Mouse (Mus musculus): ENCODE measurements around the gene Jrkl. TPM values are rescaled to one million over a fixed set of nuclear protein-coding genes. Genes with fewer than 3 reads are reported as not detected.

Gene Jrkl
- total and polyA plus RNA-seq, 3 experiments, result 2.4 to 3.7 (median 2.5) TPM

GRCm38 (mm10) chr9:13251251-13251650 is 5.6 kb upstream of the Jrkl start:
- no peak overlapping the region for H3K9ac ChIP-seq (ENCODE audit: insufficient read depth, low read depth)
- DNase-seq (ENCODE audit: extremely low read depth), result no peak
- dilution Hi-C loops (cut with MboI; ENCODE audit: extremely low pct_ligation_motif_present, extremely low pct_unique_long_range_greater_than_20kb, low sequenced_read_pairs), result no loop called here

GRCm38 (mm10) chr9:13248104-13248503 is 2.5 kb upstream of the Jrkl start:
- TF ChIP-seq ELF1 (IDR thresholded peaks at IDR 0.05; ENCODE audit: low read depth, low read length) (no peak), RCOR1 (conservative IDR thresholded peaks at IDR 0.05; ENCODE audit: low read depth, low read length) (no peak), MXI1 (IDR thresholded peaks at IDR 0.05; ENCODE audit: low read depth, low read length) (no peak), E2F4 (IDR thresholded peaks at IDR 0.05; ENCODE audit: insufficient replicate concordance, low read depth, low read length) (no peak), BHLHE40 (IDR thresholded peaks at IDR 0.05; ENCODE audit: low read depth, low read length) (no peak), JUN (IDR thresholded peaks at IDR 0.05; ENCODE audit: insufficient read depth, low read depth, low read length) (no peak), PAX5 (IDR thresholded peaks at IDR 0.05; ENCODE audit: low read length) (no peak), MAZ (IDR thresholded peaks at IDR 0.05; ENCODE audit: low read depth, low read length) (no peak), ETS1 (conservative IDR thresholded peaks at IDR 0.05; ENCODE audit: low read depth, low read length) (no peak), POLR2A (IDR thresholded peaks at IDR 0.05; ENCODE audit: low read depth, low read length) (no peak), TBP (conservative IDR thresholded peaks at IDR 0.05; ENCODE audit: low read depth, low read length) (no peak), ZMIZ1 (IDR thresholded peaks at IDR 0.05; ENCODE audit: low read depth, low read length) (no peak), UBTF (IDR thresholded peaks at IDR 0.05; ENCODE audit: low read depth, low read length) (no peak), CHD1 (IDR thresholded peaks at IDR 0.05; ENCODE audit: low read depth, low read length) (no peak)
- Histone ChIP-seq H3K27me3 (replicated peaks) (no peaks in the 10 kb centered on the region), H3K79me2 (replicated peaks; ENCODE audit: control insufficient read depth, extremely low read depth, insufficient read depth, poor library complexity, severe bottlenecking) (peaks cover 13% of the 10 kb centered on the region), H3K9ac (ENCODE audit: insufficient read depth, low read depth) (no peak overlapping the region), H3K4me3 (replicated peaks in 1 of 3; ENCODE audit: low read depth in 2 of 3, low read length in 2 of 3, poor library complexity in 1 of 3) (peak overlapping the region in 1 of 3 experiments; percentile 20), H3K4me2 (ENCODE audit: insufficient read depth, low read depth, poor library complexity, severe bottlenecking) (no peak overlapping the region), H3K36me3 (replicated peaks in 1 of 2; ENCODE audit: control insufficient read depth in 1 of 2, insufficient read depth in 1 of 2, low read length in 1 of 2) (peaks cover 3 to 7% of the 10 kb centered on the region in 2 experiments), H3K9me3 (replicated peaks; ENCODE audit: low read length) (no peaks in the 10 kb centered on the region), H3K4me1 (ENCODE audit: control insufficient read depth in 1 of 2, insufficient read depth in 2 of 2) (peaks cover 0 to 11% of the 10 kb centered on the region in 2 experiments; a peak in 1 of 4 replicates), H3K27ac (ENCODE audit: insufficient read depth, low read depth) (no peak overlapping the region)
- no peak for DNase-seq (ENCODE audit: extremely low read depth)
- dilution Hi-C loops (cut with MboI; ENCODE audit: extremely low pct_ligation_motif_present, extremely low pct_unique_long_range_greater_than_20kb, low sequenced_read_pairs), result no loop called here
- in situ Hi-C loops (cut with MboI; ENCODE audit: low pct_ligation_motif_present, low pct_unique_long_range_greater_than_20kb, low sequenced_read_pairs), result no loop called here

More at GRCm38 (mm10) chr9:13251251-13251650, 5.6 kb upstream of the Jrkl start:
- H3K27me3 ChIP-seq (replicated peaks), result no peaks in the 10 kb centered on the region
- in situ Hi-C loops (cut with MboI; ENCODE audit: low pct_ligation_motif_present, low pct_unique_long_range_greater_than_20kb, low sequenced_read_pairs), result no loop called here
- H3K4me2 ChIP-seq (ENCODE audit: insufficient read depth, low read depth, poor library complexity, severe bottlenecking), result no peak overlapping the region
- H3K4me3 ChIP-seq (replicated peaks in 1 of 3; ENCODE audit: low read depth in 2 of 3, low read length in 2 of 3, poor library complexity in 1 of 3), result no peak overlapping the region
- H3K79me2 ChIP-seq (replicated peaks; ENCODE audit: control insufficient read depth, extremely low read depth, insufficient read depth, poor library complexity, severe bottlenecking), result no peaks in the 10 kb centered on the region
- no peak overlapping the region for H3K27ac ChIP-seq (ENCODE audit: insufficient read depth, low read depth)
- TF ChIP-seq NRF1 (IDR thresholded peaks at IDR 0.05; ENCODE audit: low read depth, low read length) (no peak), NELFE (IDR thresholded peaks at IDR 0.05; ENCODE audit: low read depth, low read length) (no peak), CTCF (conservative IDR thresholded peaks at IDR 0.05 in 1 of 2, IDR thresholded peaks at IDR 0.05 in 1 of 2; ENCODE audit: low read depth in 2 of 2, low read length in 2 of 2) (no peak), TCF12 (IDR thresholded peaks at IDR 0.05; ENCODE audit: low read depth, low read length) (no peak), MAFK (IDR thresholded peaks at IDR 0.05; ENCODE audit: insufficient replicate concordance, low read length) (no peak), MAX (IDR thresholded peaks at IDR 0.05; ENCODE audit: low read length) (no peak), UBTF (IDR thresholded peaks at IDR 0.05; ENCODE audit: low read depth, low read length) (no peak), JUN (IDR thresholded peaks at IDR 0.05; ENCODE audit: insufficient read depth, low read depth, low read length) (no peak), CHD1 (IDR thresholded peaks at IDR 0.05; ENCODE audit: low read depth, low read length) (no peak), MXI1 (IDR thresholded peaks at IDR 0.05; ENCODE audit: low read depth, low read length) (no peak), EP300 (IDR thresholded peaks at IDR 0.05; ENCODE audit: low read length) (no peak), ZMIZ1 (IDR thresholded peaks at IDR 0.05; ENCODE audit: low read depth, low read length) (no peak), SIN3A (IDR thresholded peaks at IDR 0.05; ENCODE audit: low read length) (no peak), IRF4 (IDR thresholded peaks at IDR 0.05; ENCODE audit: low read depth, low read length) (no peak), ELF1 (IDR thresholded peaks at IDR 0.05; ENCODE audit: low read depth, low read length) (no peak), TBP (conservative IDR thresholded peaks at IDR 0.05; ENCODE audit: low read depth, low read length) (no peak), POLR2AphosphoS2 (IDR thresholded peaks at IDR 0.05; ENCODE audit: low read depth, low read length) (no peak)
- H3K36me3 ChIP-seq (replicated peaks in 1 of 2; ENCODE audit: control insufficient read depth in 1 of 2, insufficient read depth in 1 of 2, low read length in 1 of 2), result peaks cover 8 to 15% of the 10 kb centered on the region in 2 experiments
- H3K9me3 ChIP-seq (replicated peaks; ENCODE audit: low read length), result no peaks in the 10 kb centered on the region
- H3K4me1 ChIP-seq (ENCODE audit: control insufficient read depth in 1 of 2, insufficient read depth in 2 of 2), result 0 out of 4 replicates have a peak, but pooled peaks cover 0 to 3% of the 10 kb centered on the region in 2 experiments

Measured in CH12.LX (cell line).